Mouse (Mus musculus): ENCODE results near the gene Lrrc30. TPM values are rescaled to one million over a fixed set of nuclear protein-coding genes. Genes with fewer than 3 reads are reported as not detected.

Gene Lrrc30
- polyA plus RNA-seq, 1 experiment from 2014 or later = not detected

GRCm38 (mm10) chr17:67636951-67637350, 4.4 kb upstream of the Lrrc30 start:
- 92% methylated on average over 2 of the region's 2 CpGs for WGBS
- Histone ChIP-seq H3K4me2 (replicated peaks; ENCODE audit: low read depth, low read length) (no peak overlapping the region), H3K27ac (ENCODE audit: low read length) (no peak overlapping the region), H3K4me1 (ENCODE audit: control insufficient read depth, insufficient read depth, low read length) (no peaks in the 10 kb centered on the region), H3K4me3 (ENCODE audit: low read depth, low read length) (no peak overlapping the region), H3K9ac (replicated peaks; ENCODE audit: low read depth, low read length) (no peak overlapping the region), H3K36me3 (ENCODE audit: control insufficient read depth, insufficient read depth, low read length) (no peaks in the 10 kb centered on the region), H3K27me3 (ENCODE audit: control insufficient read depth, insufficient read depth, low read length) (no peaks in the 10 kb centered on the region), H3K9me3 (ENCODE audit: control insufficient read depth, low read depth, low read length) (no peaks in the 10 kb centered on the region)
- no peak for ATAC-seq (ENCODE audit: insufficient number of reproducible peaks, insufficient read depth, low FRiP score, low read depth)

GRCm38 (mm10) chr17:67636304-67636703, 3.8 kb upstream of the Lrrc30 start:
- Histone ChIP-seq H3K27me3 (ENCODE audit: control insufficient read depth, insufficient read depth, low read length) (no peaks in the 10 kb centered on the region), H3K36me3 (ENCODE audit: control insufficient read depth, insufficient read depth, low read length) (no peaks in the 10 kb centered on the region), H3K4me1 (ENCODE audit: control insufficient read depth, insufficient read depth, low read length) (no peaks in the 10 kb centered on the region), H3K27ac (ENCODE audit: low read length) (no peak overlapping the region), H3K9me3 (ENCODE audit: control insufficient read depth, low read depth, low read length) (no peaks in the 10 kb centered on the region), H3K4me2 (replicated peaks; ENCODE audit: low read depth, low read length) (no peak overlapping the region), H3K4me3 (ENCODE audit: low read depth, low read length) (no peak overlapping the region), H3K9ac (replicated peaks; ENCODE audit: low read depth, low read length) (no peak overlapping the region)
- no peak for ATAC-seq (ENCODE audit: insufficient number of reproducible peaks, insufficient read depth, low FRiP score, low read depth)
- WGBS = 66% methylated on average over 3 of the region's 3 CpGs

GRCm38 (mm10) chr17:67629746-67630145, 2.8 kb downstream of the Lrrc30 start:
- no peaks in the 10 kb centered on the region for H3K4me1 ChIP-seq (ENCODE audit: control insufficient read depth, insufficient read depth, low read length)
- H3K4me3 ChIP-seq (ENCODE audit: low read depth, low read length) = no peak overlapping the region
- no peak overlapping the region for H3K4me2 ChIP-seq (replicated peaks; ENCODE audit: low read depth, low read length)
- no peak overlapping the region for H3K9ac ChIP-seq (replicated peaks; ENCODE audit: low read depth, low read length)
- H3K27ac ChIP-seq (ENCODE audit: low read length) = no peak overlapping the region
- H3K27me3 ChIP-seq (ENCODE audit: control insufficient read depth, insufficient read depth, low read length) = no peaks in the 10 kb centered on the region
- H3K9me3 ChIP-seq (ENCODE audit: control insufficient read depth, low read depth, low read length) = no peaks in the 10 kb centered on the region
- ATAC-seq (ENCODE audit: insufficient number of reproducible peaks, insufficient read depth, low FRiP score, low read depth) = no peak
- WGBS = 69% methylated on average over 3 of the region's 3 CpGs
- no peaks in the 10 kb centered on the region for H3K36me3 ChIP-seq (ENCODE audit: control insufficient read depth, insufficient read depth, low read length)

- 22% methylated on average over 13 of the region's 13 CpGs for WGBS
- Histone ChIP-seq H3K9me3 (ENCODE audit: control insufficient read depth, low read depth, low read length) (no peaks in the 10 kb centered on the region), H3K4me1 (ENCODE audit: control insufficient read depth, insufficient read depth, low read length) (no peaks in the 10 kb centered on the region), H3K4me2 (replicated peaks; ENCODE audit: low read depth, low read length) (no peak overlapping the region), H3K27me3 (ENCODE audit: control insufficient read depth, insufficient read depth, low read length) (no peaks in the 10 kb centered on the region), H3K4me3 (ENCODE audit: low read depth, low read length) (no peak overlapping the region), H3K36me3 (ENCODE audit: control insufficient read depth, insufficient read depth, low read length) (no peaks in the 10 kb centered on the region), H3K27ac (ENCODE audit: low read length) (no peak overlapping the region), H3K9ac (replicated peaks; ENCODE audit: low read depth, low read length) (no peak overlapping the region)
- ATAC-seq (ENCODE audit: insufficient number of reproducible peaks, insufficient read depth, low FRiP score, low read depth) = peak; percentile 61; the same call in 1 of the 2 replicates
Observed at GRCm38 (mm10) chr17:67629211-67629657, 3.3 kb downstream of the Lrrc30 start.

GRCm38 (mm10) chr17:67628475-67628874, 4.0 kb downstream of the Lrrc30 start:
- Histone ChIP-seq H3K9me3 (ENCODE audit: control insufficient read depth, low read depth, low read length) (no peaks in the 10 kb centered on the region), H3K27me3 (ENCODE audit: control insufficient read depth, insufficient read depth, low read length) (no peaks in the 10 kb centered on the region), H3K4me1 (ENCODE audit: control insufficient read depth, insufficient read depth, low read length) (no peaks in the 10 kb centered on the region), H3K4me2 (replicated peaks; ENCODE audit: low read depth, low read length) (no peak overlapping the region), H3K4me3 (ENCODE audit: low read depth, low read length) (no peak overlapping the region), H3K9ac (replicated peaks; ENCODE audit: low read depth, low read length) (no peak overlapping the region), H3K27ac (ENCODE audit: low read length) (no peak overlapping the region), H3K36me3 (ENCODE audit: control insufficient read depth, insufficient read depth, low read length) (no peaks in the 10 kb centered on the region)
- ATAC-seq (ENCODE audit: insufficient number of reproducible peaks, insufficient read depth, low FRiP score, low read depth) = no peak
- 84% methylated on average over 15 of the region's 15 CpGs for WGBS

GRCm38 (mm10) chr17:67625431-67625830, 7.1 kb downstream of the Lrrc30 start:
- Histone ChIP-seq H3K27me3 (ENCODE audit: control insufficient read depth, insufficient read depth, low read length) (no peaks in the 10 kb centered on the region), H3K36me3 (ENCODE audit: control insufficient read depth, insufficient read depth, low read length) (no peaks in the 10 kb centered on the region), H3K9me3 (ENCODE audit: control insufficient read depth, low read depth, low read length) (no peaks in the 10 kb centered on the region), H3K9ac (replicated peaks; ENCODE audit: low read depth, low read length) (no peak overlapping the region), H3K4me1 (ENCODE audit: control insufficient read depth, insufficient read depth, low read length) (no peaks in the 10 kb centered on the region), H3K27ac (ENCODE audit: low read length) (no peak overlapping the region), H3K4me2 (replicated peaks; ENCODE audit: low read depth, low read length) (no peak overlapping the region), H3K4me3 (ENCODE audit: low read depth, low read length) (no peak overlapping the region)
- WGBS = 81% methylated on average over 5 of the region's 5 CpGs
- ATAC-seq (ENCODE audit: insufficient number of reproducible peaks, insufficient read depth, low FRiP score, low read depth) = no peak

GRCm38 (mm10) chr17:67619001-67619400, 13.5 kb downstream of the Lrrc30 start:
- WGBS = 78% methylated on average over 7 of the region's 7 CpGs
- H3K4me1 ChIP-seq (ENCODE audit: control insufficient read depth, insufficient read depth, low read length) = no peaks in the 10 kb centered on the region
- no peak overlapping the region for H3K4me3 ChIP-seq (ENCODE audit: low read depth, low read length)

GRCm38 (mm10) chr17:67614381-67614780, 18.1 kb downstream of the Lrrc30 start:
- no peaks in the 10 kb centered on the region for H3K36me3 ChIP-seq (ENCODE audit: control insufficient read depth, insufficient read depth, low read length)
- WGBS = 76% methylated on average over 5 of the region's 5 CpGs
- no peak overlapping the region for H3K9ac ChIP-seq (replicated peaks; ENCODE audit: low read depth, low read length)
- no peak overlapping the region for H3K27ac ChIP-seq (ENCODE audit: low read length)
- H3K4me1 ChIP-seq (ENCODE audit: control insufficient read depth, insufficient read depth, low read length) = no peaks in the 10 kb centered on the region
- no peak for ATAC-seq (ENCODE audit: insufficient number of reproducible peaks, insufficient read depth, low FRiP score, low read depth)
- no peak overlapping the region for H3K4me2 ChIP-seq (replicated peaks; ENCODE audit: low read depth, low read length)
- no peak overlapping the region for H3K4me3 ChIP-seq (ENCODE audit: low read depth, low read length)
- no peaks in the 10 kb centered on the region for H3K27me3 ChIP-seq (ENCODE audit: control insufficient read depth, insufficient read depth, low read length)
- H3K9me3 ChIP-seq (ENCODE audit: control insufficient read depth, low read depth, low read length) = no peaks in the 10 kb centered on the region

More at GRCm38 (mm10) chr17:67619001-67619400, 13.5 kb downstream of the Lrrc30 start:
- Histone ChIP-seq H3K9me3 (ENCODE audit: control insufficient read depth, low read depth, low read length) (no peaks in the 10 kb centered on the region), H3K27ac (ENCODE audit: low read length) (no peak overlapping the region), H3K27me3 (ENCODE audit: control insufficient read depth, insufficient read depth, low read length) (no peaks in the 10 kb centered on the region), H3K4me2 (replicated peaks; ENCODE audit: low read depth, low read length) (no peak overlapping the region), H3K9ac (replicated peaks; ENCODE audit: low read depth, low read length) (no peak overlapping the region), H3K36me3 (ENCODE audit: control insufficient read depth, insufficient read depth, low read length) (no peaks in the 10 kb centered on the region)
- ATAC-seq (ENCODE audit: insufficient number of reproducible peaks, insufficient read depth, low FRiP score, low read depth) = no peak

GRCm38 (mm10) chr17:67612576-67612975, 19.9 kb downstream of the Lrrc30 start:
- no peaks in the 10 kb centered on the region for H3K9me3 ChIP-seq (ENCODE audit: control insufficient read depth, low read depth, low read length)
- no peak overlapping the region for H3K9ac ChIP-seq (replicated peaks; ENCODE audit: low read depth, low read length)
- no peak overlapping the region for H3K4me3 ChIP-seq (ENCODE audit: low read depth, low read length)
- H3K4me2 ChIP-seq (replicated peaks; ENCODE audit: low read depth, low read length) = no peak overlapping the region
- 76% methylated on average over 1 of the region's 1 CpGs for WGBS
- no peaks in the 10 kb centered on the region for H3K27me3 ChIP-seq (ENCODE audit: control insufficient read depth, insufficient read depth, low read length)
- no peaks in the 10 kb centered on the region for H3K4me1 ChIP-seq (ENCODE audit: control insufficient read depth, insufficient read depth, low read length)
- ATAC-seq (ENCODE audit: insufficient number of reproducible peaks, insufficient read depth, low FRiP score, low read depth) = no peak
- no peak overlapping the region for H3K27ac ChIP-seq (ENCODE audit: low read length)
- no peaks in the 10 kb centered on the region for H3K36me3 ChIP-seq (ENCODE audit: control insufficient read depth, insufficient read depth, low read length)
